Mouse (Mus musculus): ENCODE measurements around the gene Olfr1138.

The Olfr1138 gene

DNA sequence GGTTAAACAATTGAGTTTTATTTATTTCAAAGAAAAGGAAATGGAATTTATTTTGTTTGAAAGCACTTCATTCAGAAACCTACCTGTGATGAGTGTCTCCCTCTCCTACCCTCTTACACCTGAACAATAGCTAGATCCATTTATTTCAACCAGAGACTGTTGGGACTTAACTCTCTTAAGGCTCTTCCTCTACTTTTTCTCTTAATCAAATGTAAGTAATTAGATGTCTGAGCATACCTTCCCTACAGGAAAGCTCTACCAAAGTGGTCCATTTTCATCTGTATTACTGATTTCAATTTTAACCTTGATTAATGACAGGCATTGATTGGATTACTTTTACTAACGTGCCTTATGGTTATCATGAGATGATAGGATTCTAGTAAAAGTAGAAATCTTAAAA lies at the start of gene Olfr1138:
TSS of gene Olfr1138 (minus strand) at position 101 of the 400 bp plus-strand sequence.
- no peak for DNase-seq (ENCODE audit: low read depth, low spot score)

DNA sequence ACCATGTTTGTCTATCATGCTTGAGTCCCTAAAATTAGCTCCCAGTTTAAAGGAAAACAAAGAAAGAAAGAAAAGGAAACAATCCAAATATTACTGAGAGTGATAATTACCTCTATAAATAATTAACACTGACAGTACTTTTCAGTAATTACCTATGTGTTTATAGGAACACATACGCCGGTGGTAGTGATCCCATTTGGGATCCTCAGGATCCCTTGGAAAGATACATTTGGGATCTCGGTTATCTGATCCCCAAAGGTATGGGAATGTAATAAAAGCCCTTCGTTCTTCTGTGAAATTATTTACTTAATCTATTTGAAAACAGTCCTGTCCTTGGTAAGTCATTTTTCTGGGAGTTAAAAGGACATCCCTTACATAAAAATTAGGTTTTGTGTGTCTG lies 39.4 kb upstream of the Olfr1138 start, which contains the start of gene Olfr152:
TSS of gene Olfr152 (plus strand) at position 301 of the 400 bp plus-strand sequence.
- DNase-seq (ENCODE audit: low read depth, low spot score): no peak

DNA sequence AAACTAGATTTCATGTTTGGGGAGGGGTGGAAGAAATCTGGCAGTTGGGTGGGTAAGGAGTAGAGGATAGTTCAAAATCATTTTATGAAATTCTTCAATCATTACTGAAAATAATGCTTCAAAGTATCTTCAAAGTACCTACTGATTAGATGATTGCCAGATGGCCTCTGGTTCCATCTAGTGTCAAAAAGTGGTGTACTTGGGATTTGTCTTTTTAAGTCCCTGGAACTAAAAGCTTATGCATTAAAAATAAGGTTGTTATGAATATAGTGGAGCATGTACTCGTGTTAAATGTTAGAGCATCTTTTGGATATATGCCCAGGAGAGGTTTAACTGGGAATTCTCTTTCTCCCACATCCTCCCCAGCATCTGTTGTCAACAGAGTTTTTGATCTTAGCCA lies 36.4 kb upstream of the Olfr1138 start:
- peak; percentile 6 for DNase-seq (ENCODE audit: low read depth, low spot score)

DNA sequence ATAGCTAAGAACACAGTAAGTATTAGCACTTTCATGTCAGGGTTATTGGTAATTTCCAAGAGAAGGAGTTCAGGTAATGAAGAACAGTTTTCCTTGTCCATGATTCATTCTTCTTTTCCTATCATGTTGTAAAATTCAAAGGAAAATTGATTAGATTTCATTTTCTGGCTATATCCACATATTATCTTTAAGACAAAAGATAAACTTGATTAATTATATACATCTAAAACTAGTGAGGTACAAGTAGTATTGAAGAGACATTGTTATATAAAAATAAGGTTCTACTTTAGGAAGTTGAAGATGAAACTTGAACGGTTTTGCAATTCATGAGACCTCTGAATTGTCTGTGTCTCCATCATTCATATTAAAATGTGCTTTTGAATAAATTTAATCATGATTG lies 14.1 kb upstream of the Olfr1138 start, which contains the start of gene Olfr1141:
TSS of gene Olfr1141 (minus strand) at position 101 of the 400 bp plus-strand sequence.
- no peak for DNase-seq (ENCODE audit: low read depth, low spot score)

DNA sequence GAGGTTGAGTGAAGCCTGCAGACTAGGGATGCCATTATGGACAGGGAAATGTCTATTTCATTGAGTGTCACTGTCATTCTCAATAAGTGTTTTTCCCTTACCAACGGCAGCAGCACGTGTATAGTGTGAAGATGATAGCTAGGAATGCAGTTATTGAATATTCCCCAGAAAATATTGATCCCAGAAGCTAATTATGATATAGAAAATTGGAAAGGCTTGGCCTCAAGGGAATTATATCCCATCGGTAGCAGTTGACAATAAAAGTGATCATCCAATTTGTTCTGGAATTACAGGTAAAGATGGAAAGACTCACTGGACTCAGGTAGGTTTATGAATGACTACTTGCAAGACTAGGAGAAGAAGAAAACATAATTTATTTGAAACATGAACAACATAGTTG lies 3.7 kb upstream of the Olfr1138 start, which contains the start of gene Olfr1140:
TSS of gene Olfr1140 (plus strand) at position 301 of the 400 bp plus-strand sequence.
- no peak for DNase-seq (ENCODE audit: low read depth, low spot score)

DNA sequence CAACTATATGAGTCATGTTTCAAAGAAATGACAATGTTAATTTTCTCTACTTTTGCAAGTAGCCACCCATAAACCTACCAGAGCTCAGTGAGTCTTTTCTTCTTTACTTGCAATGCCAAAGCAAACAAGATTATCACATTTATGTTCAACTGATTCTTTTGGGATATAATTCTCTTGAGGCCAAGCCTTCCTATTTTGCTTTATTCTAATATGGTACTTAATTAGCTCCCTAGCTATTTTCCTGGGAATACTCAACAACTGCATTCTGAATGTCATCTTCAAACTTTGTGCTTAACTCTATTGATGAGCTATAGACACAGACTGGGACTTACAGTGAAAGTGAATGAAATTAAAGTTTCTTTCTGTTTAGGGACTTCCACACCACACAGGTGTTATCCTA lies 26.7 kb downstream of the Olfr1138 start, which contains the start of gene Olfr1137:
TSS of gene Olfr1137 (minus strand) at position 101 of the 400 bp plus-strand sequence.
- DNase-seq (ENCODE audit: low read depth, low spot score): no peak

DNA sequence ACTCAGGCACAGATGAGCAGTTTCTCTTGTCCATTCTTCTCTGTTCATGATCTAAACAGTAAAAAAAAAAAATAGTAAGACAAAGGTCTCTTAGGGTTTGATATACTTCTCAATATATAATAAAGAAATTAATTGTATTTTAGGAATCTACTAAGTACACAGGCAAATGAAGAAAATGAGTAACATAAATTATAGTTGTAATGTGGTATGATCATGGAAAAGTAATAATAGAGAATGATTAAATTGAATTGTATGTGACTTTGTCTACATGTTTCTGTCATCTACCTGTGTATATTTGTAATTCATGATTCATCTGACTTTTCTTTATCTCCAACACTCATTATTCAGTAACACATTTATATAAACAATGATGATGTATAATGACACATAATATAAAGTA lies 45.9 kb downstream of the Olfr1138 start, which contains the start of gene Olfr1136:
TSS of gene Olfr1136 (minus strand) at position 101 of the 400 bp plus-strand sequence.
- no peak for DNase-seq (ENCODE audit: low read depth, low spot score)
